Mouse (Mus musculus) left cerebral cortex, postnatal 36 days (tissue): Measurements from ENCODE around the gene Kti12. TPM values are rescaled to one million over a fixed set of nuclear protein-coding genes. Genes with fewer than 3 reads are reported as not detected.

Experiments
- DNase-seq, 2 experiments: peaks; one replicate each; pipeline ENCODE4 v3.0.0; 2021 to 2022; ENCODE audit warnings: low spot score in 2 of 2, mixed read lengths in 1 of 2
- intact Hi-C: fragments of 180-260 bp; cut with DNase I; formaldehyde crosslinking; loops from one replicate; pipeline ENCODE4 v1.15.1; 2025
- total RNA-seq, 2 experiments: library from RNA; stranded (reverse); gene quantifications; 2 replicates each; pipeline ENCODE4 v1.2.3; 2021

Gene Kti12
- 10 to 100 TPM; 16.4 to 17.0 TPM for total RNA-seq

- intact Hi-C loops, result no loop called here
- DNase-seq, result peak; percentile 86 to 88
These were observed at the start of gene Kti12 for GRCm38 (mm10) chr4:108847715-108848504. TSS of gene Kti12 (plus strand) at chr4:108847785.

GRCm38 (mm10) chr4:108798083-108798830 lies 49.3 kb upstream of the Kti12 start:
- DNase-seq, result peak; percentile 15 to 44
- intact Hi-C loops, result no loop called here

GRCm38 (mm10) chr4:108803535-108803934 lies 44.0 kb upstream of the Kti12 start:
- intact Hi-C loops, result no loop called here

GRCm38 (mm10) chr4:108811142-108811541 lies 36.4 kb upstream of the Kti12 start:
- intact Hi-C loops, result no loop called here
- no peak for DNase-seq

More at GRCm38 (mm10) chr4:108803535-108803934, 44.0 kb upstream of the Kti12 start:
- no peak for DNase-seq

GRCm38 (mm10) chr4:108811550-108811949 lies 36.0 kb upstream of the Kti12 start:
- DNase-seq, result no peak
- intact Hi-C loops, result no loop called here

GRCm38 (mm10) chr4:108825677-108826076 lies 21.9 kb upstream of the Kti12 start:
- no peak for DNase-seq
- intact Hi-C loops, result no loop called here

- DNase-seq, result no peak
- intact Hi-C loops, result no loop called here
These were observed 21.5 kb upstream of the Kti12 start for GRCm38 (mm10) chr4:108826096-108826495.

- intact Hi-C loops, result no loop called here
- DNase-seq, result no peak
These were observed 20.9 kb upstream of the Kti12 start for GRCm38 (mm10) chr4:108826643-108827042.

- intact Hi-C loops, result no loop called here
- DNase-seq, result no peak
These were observed 16.9 kb upstream of the Kti12 start for GRCm38 (mm10) chr4:108830698-108831097.

GRCm38 (mm10) chr4:108832916-108833827 lies 14.4 kb upstream of the Kti12 start, which contains the start of gene Btf3l4:
TSS of gene Btf3l4 (minus strand) at chr4:108833614.
- DNase-seq, result peak; percentile 87 to 90
- intact Hi-C loops, result loop anchor here (2.0 kb wide), 1 partner anchor 52 kb away; the partner anchor contains the start of gene Zfyve9

GRCm38 (mm10) chr4:108833828-108834114 lies 13.8 kb upstream of the Kti12 start:
- intact Hi-C loops, result loop anchor here (2.0 kb wide), 1 partner anchor 53 kb away; the partner anchor contains the start of gene Zfyve9

GRCm38 (mm10) chr4:108834115-108834970 lies 13.2 kb upstream of the Kti12 start, which contains the start of gene Txndc12:
TSS of gene Txndc12 (plus strand) at chr4:108834601.
- intact Hi-C loops, result no loop called here
- peak; percentile 81 to 83 for DNase-seq

More at GRCm38 (mm10) chr4:108833828-108834114, 13.8 kb upstream of the Kti12 start:
- no peak for DNase-seq

GRCm38 (mm10) chr4:108834971-108835311 lies 12.6 kb upstream of the Kti12 start:
- intact Hi-C loops, result no loop called here
- peak in 1 of 2 experiments; percentile 10 for DNase-seq

GRCm38 (mm10) chr4:108835496-108835895 lies 12.1 kb upstream of the Kti12 start:
- DNase-seq, result no peak
- intact Hi-C loops, result no loop called here

- intact Hi-C loops, result no loop called here
- peak; percentile 12 to 29 for DNase-seq
These were observed 9.6 kb upstream of the Kti12 start for GRCm38 (mm10) chr4:108838031-108838430.

- no peak for DNase-seq
- intact Hi-C loops, result no loop called here
These were observed 5.5 kb upstream of the Kti12 start for GRCm38 (mm10) chr4:108841920-108842578.

GRCm38 (mm10) chr4:108843336-108843735 lies 4.2 kb upstream of the Kti12 start:
- intact Hi-C loops, result no loop called here
- no peak for DNase-seq

GRCm38 (mm10) chr4:108845824-108846569 lies 1.6 kb upstream of the Kti12 start:
- DNase-seq, result no peak
- intact Hi-C loops, result no loop called here
